Mouse (Mus musculus) myocyte (in vitro differentiated cells): ENCODE measurements around the gene Gm13128.
"Not testable (repeated sequence)": the region's sequence is repeated elsewhere in the genome, so short reads cannot be mapped to it uniquely, and the experiment has no call there.

ENCODE experiments used
- POLR2A ChIP-seq: IDR thresholded peaks from one replicate; pipeline ENCODE4 v1.6.1; 2011; ENCODE audit warnings: low read depth, mild to moderate bottlenecking, control low read depth, moderate library complexity; ENCODE audit not compliant: insufficient read length
- POLR2AphosphoS2 ChIP-seq: IDR thresholded peaks from one replicate; pipeline ENCODE4 v1.6.1; 2011; ENCODE audit warnings: low read depth, control low read depth; ENCODE audit not compliant: insufficient read length

- not testable (repeated sequence) for TF ChIP-seq POLR2A, POLR2AphosphoS2
These were observed 27.6 kb downstream of the Gm13128 start, which contains the start of gene Gm13119 for GRCm38 (mm10) chr4:144357642-144358041.
